Mouse (Mus musculus): ENCODE data around the gene Lypd3. TPM values are rescaled to one million over a fixed set of nuclear protein-coding genes. Genes with fewer than 3 reads are reported as not detected.
"Not testable (repeated sequence)": the region's sequence is repeated elsewhere in the genome, so short reads cannot be mapped to it uniquely, and the experiment has no call there.

Gene Lypd3
- total RNA-seq, 2 experiments from 2014 or later: 0.20 to 0.64 TPM

- no peak for DNase-seq (ENCODE audit: low spot score in 2 of 2)
Measured at GRCm38 (mm10) chr7:24612308-24612910, 23.9 kb upstream of the Lypd3 start.

DNA sequence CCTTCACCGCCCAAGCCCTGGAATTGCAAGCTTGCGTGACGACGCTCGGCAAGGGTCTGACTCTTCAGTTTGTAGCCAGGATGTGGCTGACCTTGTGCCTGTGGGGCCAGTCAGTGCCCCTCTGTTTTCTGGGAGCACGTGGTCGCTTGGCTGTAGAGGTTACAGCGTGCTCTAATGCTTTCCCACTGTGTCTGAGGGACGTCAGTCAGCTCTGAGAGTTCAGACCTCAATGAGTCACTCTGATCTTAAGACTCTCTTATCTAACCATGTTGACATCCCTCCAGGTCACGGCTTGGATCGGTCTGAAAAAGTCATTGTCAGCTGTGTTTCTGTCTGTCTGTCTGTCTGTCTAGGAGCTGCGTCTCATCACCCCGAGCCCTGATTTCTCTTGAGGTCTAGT, 21.5 kb upstream of the Lypd3 start:
- no peak for DNase-seq (ENCODE audit: low spot score in 2 of 2)

GRCm38 (mm10) chr7:24617763-24618162, 18.6 kb upstream of the Lypd3 start:
- no peak for DNase-seq (ENCODE audit: low spot score in 2 of 2)

DNA sequence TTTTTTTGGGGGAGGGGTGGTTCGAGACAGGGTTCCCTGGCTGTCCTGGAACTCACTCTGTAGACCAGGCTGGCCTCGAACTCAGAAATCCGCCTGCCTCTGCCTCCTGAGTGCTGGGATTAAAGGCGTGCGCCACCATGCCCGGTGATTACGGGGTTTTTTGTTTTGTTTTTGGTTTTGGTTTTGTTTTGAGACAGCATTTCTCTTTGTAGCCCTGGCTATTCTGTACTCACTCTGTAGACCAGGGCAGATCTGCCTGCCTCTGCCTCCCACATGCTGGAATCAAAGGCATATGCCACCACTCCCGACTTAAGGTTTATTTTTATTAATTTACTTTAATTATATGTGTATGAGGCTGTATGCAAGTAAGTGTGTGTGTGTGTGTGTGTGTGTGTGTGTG, 18.0 kb upstream of the Lypd3 start:
- not testable (repeated sequence) for DNase-seq (ENCODE audit: low spot score in 2 of 2)

GRCm38 (mm10) chr7:24619671-24620397, 16.5 kb upstream of the Lypd3 start:
- no peak for DNase-seq (ENCODE audit: low spot score in 2 of 2)

DNA sequence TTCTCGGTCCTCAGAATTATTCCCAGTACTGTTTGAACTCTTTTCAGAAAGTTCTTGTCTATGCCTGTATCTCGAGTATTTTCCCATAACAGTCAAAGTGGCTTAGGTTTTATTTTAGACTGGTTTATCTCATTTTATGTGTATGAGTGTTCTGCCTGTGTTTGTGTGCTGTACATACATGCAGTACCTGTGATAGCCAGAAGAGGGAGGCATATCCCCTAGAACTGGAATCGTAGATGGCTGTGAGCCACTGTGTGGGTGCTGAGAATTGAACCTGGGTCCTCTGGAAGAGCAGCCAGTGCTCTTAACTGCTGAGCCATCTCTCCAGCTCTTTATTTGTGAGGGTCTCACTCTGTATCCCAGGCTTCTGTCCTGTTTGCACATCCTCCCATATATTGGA, 15.2 kb upstream of the Lypd3 start:
- DNase-seq (ENCODE audit: low spot score in 2 of 2): no peak

- no peak for DNase-seq (ENCODE audit: low spot score in 2 of 2)
Measured at GRCm38 (mm10) chr7:24622967-24623366, 13.4 kb upstream of the Lypd3 start.

GRCm38 (mm10) chr7:24628685-24629610, 7.4 kb upstream of the Lypd3 start:
- peak; percentile 32 to 71 for DNase-seq (ENCODE audit: low spot score in 2 of 2)

GRCm38 (mm10) chr7:24629672-24630071, 6.7 kb upstream of the Lypd3 start:
- no peak for DNase-seq (ENCODE audit: low spot score in 2 of 2)

DNA sequence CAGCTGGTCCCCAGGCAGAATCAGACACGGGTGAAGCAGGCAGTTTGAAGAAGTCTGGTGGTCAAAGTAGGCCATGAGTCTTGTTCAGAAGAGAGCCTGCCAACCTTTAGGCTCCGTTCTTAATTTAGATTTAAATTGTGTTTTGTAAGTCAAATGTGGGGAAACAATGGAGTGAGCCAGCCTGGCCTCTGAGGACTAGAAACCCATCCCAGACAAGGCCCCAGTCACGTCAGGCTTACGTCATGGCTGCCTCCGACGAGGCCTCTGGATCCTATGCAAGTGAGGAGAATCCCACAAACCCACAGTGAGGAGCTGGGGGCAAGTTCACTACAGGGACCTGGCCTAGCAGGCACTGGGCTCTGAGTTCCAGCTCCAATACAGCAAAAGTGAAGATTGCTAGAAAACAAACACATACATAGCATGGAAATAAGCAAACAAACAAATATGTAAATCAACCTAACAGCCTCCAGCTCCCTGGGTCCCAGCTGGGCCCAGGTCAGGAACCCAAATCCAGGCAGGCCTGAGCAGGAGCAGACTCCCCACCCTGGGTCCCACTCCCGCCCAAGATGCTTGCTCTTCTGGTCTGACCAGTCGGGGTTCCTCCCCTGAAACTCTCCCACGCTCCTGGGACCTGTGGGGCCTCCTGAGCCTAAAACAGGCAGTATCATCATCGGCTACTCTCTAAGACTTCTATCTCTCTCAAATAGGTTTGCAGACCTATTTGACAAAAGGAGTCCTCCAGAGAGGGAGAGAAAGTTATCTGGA, 6.1 kb upstream of the Lypd3 start:
- DNase-seq (ENCODE audit: low spot score in 2 of 2): no peak

GRCm38 (mm10) chr7:24637046-24637445, 696 bp downstream of the Lypd3 start:
- DNase-seq (ENCODE audit: low spot score in 2 of 2): no peak

- DNase-seq (ENCODE audit: low spot score in 2 of 2): no peak
Measured at GRCm38 (mm10) chr7:24638026-24638856, 1.9 kb downstream of the Lypd3 start.

DNA sequence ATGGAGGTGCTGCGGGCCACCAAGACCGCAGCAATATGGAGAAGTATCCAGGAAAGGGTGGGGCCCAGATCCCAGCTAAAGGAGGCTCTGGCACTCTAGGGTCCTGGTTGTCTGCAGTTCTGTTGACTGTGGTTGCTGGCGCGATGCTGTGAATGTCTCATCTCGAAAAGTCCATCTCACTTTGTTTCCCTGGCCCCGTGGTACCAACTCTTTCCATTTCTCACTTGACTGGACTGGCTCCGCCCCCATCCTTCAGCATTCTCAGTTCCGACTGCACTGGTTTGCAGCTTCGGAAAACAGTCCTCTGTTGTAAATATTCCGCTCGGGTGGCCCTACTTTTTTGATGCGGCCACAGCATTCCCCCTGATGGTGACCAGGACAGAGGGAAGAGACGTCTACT, 4.1 kb downstream of the Lypd3 start:
- DNase-seq (ENCODE audit: low spot score in 2 of 2): no peak

GRCm38 (mm10) chr7:24642491-24642890, 6.1 kb downstream of the Lypd3 start:
- peak; percentile 61 to 63 for DNase-seq (ENCODE audit: low spot score in 2 of 2)

GRCm38 (mm10) chr7:24644492-24644891, 8.1 kb downstream of the Lypd3 start:
- no peak for DNase-seq (ENCODE audit: low spot score in 2 of 2)

- DNase-seq (ENCODE audit: low spot score in 2 of 2): no peak
Measured at GRCm38 (mm10) chr7:24644996-24645395, 8.6 kb downstream of the Lypd3 start.

DNA sequence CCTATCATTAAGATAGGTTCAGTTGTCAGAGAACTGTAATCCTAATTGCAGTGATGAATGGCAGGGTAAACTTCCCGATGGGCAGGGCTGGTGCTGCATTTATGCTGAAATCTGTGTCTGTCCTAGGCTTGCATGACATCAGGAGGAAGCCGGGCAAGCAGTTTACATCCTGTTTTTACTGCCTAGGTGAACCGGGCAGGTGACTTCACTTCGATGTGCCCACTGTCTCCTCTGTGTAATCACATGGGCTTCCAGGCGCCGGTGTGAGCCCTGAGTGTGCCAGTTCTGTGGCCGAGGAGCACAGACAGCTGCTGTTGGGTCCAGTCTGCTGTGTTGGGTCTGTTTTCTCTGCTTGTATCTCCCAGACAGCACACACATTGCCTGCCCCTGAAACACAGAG, 10.1 kb downstream of the Lypd3 start:
- DNase-seq (ENCODE audit: low spot score in 2 of 2): no peak

DNA sequence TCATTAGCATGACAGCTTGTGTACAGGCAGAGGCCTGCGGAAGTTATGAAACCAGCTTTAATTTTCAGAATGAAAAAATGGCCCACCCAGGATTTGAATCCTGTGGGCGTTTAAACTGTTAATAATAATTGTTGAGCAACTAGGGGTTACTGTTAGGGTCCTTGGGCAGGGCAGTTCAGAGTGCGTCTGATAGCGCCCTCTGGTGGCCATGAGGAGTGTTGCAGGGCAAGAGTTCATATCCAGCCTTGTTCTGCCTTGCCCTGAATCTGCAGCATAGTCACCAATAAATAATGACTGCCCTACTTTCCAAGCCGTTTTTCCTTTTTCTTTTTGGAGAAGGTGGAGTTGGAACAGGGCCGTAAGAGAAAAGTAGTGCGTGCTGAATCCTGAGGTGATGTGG, 17.3 kb downstream of the Lypd3 start:
- DNase-seq (ENCODE audit: low spot score in 2 of 2): peak; percentile 50 to 67

DNA sequence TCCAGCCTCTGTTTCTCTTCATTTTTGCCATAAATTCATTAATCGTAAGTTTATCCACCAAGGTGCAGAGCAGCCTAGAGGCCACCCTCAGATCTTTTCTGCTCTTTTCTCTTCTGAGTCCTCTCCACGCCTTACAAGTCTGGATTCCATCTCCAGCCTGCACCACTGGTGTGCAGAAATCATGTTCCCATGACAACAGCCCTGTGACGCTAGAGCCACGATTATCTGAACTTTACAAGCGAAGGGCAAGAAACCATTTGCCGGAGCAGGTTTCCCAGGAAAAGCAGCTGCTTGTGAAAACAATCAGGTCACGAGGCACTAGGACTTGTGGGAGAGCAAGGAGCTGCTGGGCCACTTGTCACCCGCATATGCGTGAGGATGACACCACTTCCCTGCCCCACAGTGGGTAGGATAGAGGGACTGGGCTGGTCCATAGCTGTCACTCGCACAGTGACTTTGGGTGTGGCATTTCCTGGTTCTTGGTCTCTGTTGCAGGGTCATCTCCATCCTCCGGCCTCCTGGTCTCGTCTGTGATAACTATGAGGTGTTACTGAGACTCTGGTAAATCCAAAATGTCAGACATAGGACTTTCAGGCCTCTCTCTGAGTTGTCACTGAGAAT, 23.5 kb downstream of the Lypd3 start:
- DNase-seq (ENCODE audit: low spot score in 2 of 2): no peak
